Mouse (Mus musculus) G1E-ER4 (cell line): ENCODE results near the gene Srr. TPM values are rescaled to one million over a fixed set of nuclear protein-coding genes. Genes with fewer than 3 reads are reported as not detected.

ENCODE experiments used
- GATA1 ChIP-seq: IDR thresholded peaks from one replicate; pipeline ENCODE4 v1.8.0; 2012; ENCODE audit warnings: low read length, inconsistent platforms
- polyA plus RNA-seq: library from polyadenylated mRNA; stranded (reverse); fragments of >175 nt; gene quantifications from 2 replicates; pipeline ENCODE4 v1.2.3, GENCODE M21; 2012

Gene Srr
- polyA plus RNA-seq, 1 experiment: 1.6 TPM

- no peak for TF ChIP-seq GATA1
Measured at GRCm38 (mm10) chr11:74883098-74883497, 42.6 kb downstream of the Srr start.

GRCm38 (mm10) chr11:74881979-74882378 is 43.8 kb downstream of the Srr start:
- TF ChIP-seq GATA1: no peak

- no peak for TF ChIP-seq GATA1
Measured at GRCm38 (mm10) chr11:74880999-74881398, 44.7 kb downstream of the Srr start.

DNA sequence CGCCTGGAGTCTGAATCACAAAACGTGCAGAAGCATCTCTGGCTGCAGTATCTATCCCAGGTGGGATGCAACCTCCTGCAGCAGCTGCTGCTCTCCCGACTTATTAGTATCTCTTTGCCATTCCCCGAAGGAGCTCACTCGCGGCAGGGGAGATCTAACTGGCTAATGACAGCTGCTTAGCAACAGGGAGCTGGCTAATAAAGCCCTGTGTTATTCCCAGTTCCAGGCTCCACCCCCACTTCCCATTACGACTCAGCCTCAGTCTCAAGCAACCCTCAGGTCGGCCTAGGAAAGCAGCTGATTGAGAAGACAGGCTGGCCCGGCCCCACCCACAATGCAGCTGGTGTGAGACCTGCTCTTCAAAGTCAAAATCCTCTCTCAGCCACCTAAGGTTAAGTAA is 48.9 kb downstream of the Srr start:
- no peak for TF ChIP-seq GATA1

DNA sequence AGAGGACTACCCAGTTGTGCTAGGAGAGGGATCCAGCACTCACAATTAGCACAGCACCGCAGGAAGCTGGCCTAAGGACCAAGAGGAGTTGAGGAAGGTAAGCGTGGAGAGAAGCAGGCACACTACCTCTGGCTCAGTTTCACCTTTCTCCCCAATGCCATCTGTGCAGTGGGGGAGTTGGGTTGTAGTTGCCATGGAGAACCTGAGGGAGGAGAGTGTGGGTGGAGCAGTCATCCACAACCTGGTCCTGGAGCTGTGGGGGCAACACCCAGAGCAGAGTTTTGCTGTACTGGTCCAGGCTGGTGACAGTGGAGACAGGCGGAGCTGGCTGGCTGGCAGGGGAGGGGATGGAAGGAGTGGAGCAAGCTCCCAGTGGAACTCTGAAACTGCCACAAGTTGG is 51.1 kb downstream of the Srr start:
- no peak for TF ChIP-seq GATA1

GRCm38 (mm10) chr11:74870991-74871622 is 54.6 kb downstream of the Srr start:
- no peak for TF ChIP-seq GATA1

- no peak for TF ChIP-seq GATA1
Measured at GRCm38 (mm10) chr11:74870544-74870943, 55.2 kb downstream of the Srr start.

- TF ChIP-seq GATA1: no peak
Measured at GRCm38 (mm10) chr11:74869603-74870002, 56.1 kb downstream of the Srr start.

- TF ChIP-seq GATA1: no peak
Measured at GRCm38 (mm10) chr11:74868046-74868760, 57.5 kb downstream of the Srr start.

- no peak for TF ChIP-seq GATA1
Measured at GRCm38 (mm10) chr11:74867181-74867580, 58.6 kb downstream of the Srr start.

GRCm38 (mm10) chr11:74866640-74867039 is 59.1 kb downstream of the Srr start:
- TF ChIP-seq GATA1: no peak

DNA sequence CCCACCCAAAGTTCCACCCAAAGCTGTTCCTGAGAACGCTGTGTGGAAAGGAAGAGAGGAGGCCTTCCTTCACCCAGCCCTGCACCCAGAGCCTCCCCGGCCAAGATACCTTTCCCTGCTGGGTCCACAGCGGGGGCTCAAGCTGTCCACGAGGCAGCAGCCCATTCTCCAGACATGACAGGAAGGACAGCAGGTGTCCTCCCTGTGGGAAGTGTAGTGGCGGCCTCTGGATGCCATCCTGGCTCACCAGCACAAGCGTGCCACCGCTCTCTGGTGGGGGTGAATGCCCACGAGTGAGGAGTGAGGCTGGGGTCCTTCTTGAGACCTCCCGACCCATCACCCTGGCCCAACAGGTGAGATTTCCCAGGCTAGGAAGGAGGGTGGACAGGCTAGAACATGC is 60.5 kb downstream of the Srr start:
- TF ChIP-seq GATA1: no peak

- TF ChIP-seq GATA1: no peak
Measured at GRCm38 (mm10) chr11:74864421-74864820, 61.3 kb downstream of the Srr start.

- no peak for TF ChIP-seq GATA1
Measured at GRCm38 (mm10) chr11:74863471-74863870, 62.3 kb downstream of the Srr start.

GRCm38 (mm10) chr11:74862129-74862528 is 63.6 kb downstream of the Srr start:
- no peak for TF ChIP-seq GATA1

DNA sequence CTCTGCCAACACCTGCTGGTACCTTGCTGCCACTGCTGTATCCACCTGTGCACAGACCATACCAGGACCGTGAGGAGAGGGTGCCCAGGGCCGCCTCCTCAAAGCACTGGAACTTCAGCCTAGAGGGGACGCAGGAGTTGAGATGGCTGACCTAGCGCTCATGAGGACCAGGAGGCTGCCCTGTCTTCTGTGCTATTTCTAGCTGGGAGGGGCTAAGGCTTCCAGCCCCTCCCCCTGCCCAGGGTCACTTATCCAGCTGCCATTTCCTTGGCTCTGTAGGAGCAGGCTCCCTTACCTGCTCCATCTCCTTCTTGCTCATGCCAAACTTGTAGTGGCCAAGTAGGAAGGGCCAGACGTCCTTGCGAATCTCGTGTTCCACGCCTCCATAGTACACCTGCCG is 68.0 kb downstream of the Srr start:
- no peak for TF ChIP-seq GATA1

Other genes with a start within 250 kb of the Srr start
- 9.6 and 12.7 TPM in 2 replicates for gene Pafah1b1, start 201.3 kb downstream of the Srr start, polyA plus RNA-seq
- gene Mettl16, start 155.1 kb downstream of the Srr start, polyA plus RNA-seq: 24.8 and 34.6 TPM in 2 replicates
- 132 and 166 TPM in 2 replicates for gene Mnt, start 95.0 kb downstream of the Srr start, polyA plus RNA-seq
- gene Sgsm2, start 28.9 kb downstream of the Srr start, polyA plus RNA-seq: 9.6 and 10.2 TPM in 2 replicates
- gene Tsr1, start 27.9 kb downstream of the Srr start, polyA plus RNA-seq: 36.3 and 39.4 TPM in 2 replicates
- 36.8 and 60.6 TPM in 2 replicates for gene Smg6, start 125 bp downstream of the Srr start, polyA plus RNA-seq
- gene Hic1, start 243.6 kb upstream of the Srr start, polyA plus RNA-seq: 0.45 and 0.46 TPM in 2 replicates